Mouse (Mus musculus) heart, adult 2 months (tissue): ENCODE data around the gene Rnf180. TPM values are rescaled to one million over a fixed set of nuclear protein-coding genes. Genes with fewer than 3 reads are reported as not detected.

ENCODE experiments used
- DNase-seq, 2 experiments: peaks; one replicate each; pipeline ENCODE4 v3.0.0; 2021
- H3K27ac ChIP-seq: fragments of 200-600 bp; 2 replicates; pipeline ENCODE4 v1.8.1; 2022
- H3K27me3 ChIP-seq: fragments of 200-500 bp; 2 replicates; pipeline ENCODE4 v1.6.1; 2012; ENCODE audit warnings: mild to moderate bottlenecking, low read length, inconsistent platforms, mixed read lengths; ENCODE audit not compliant: control insufficient read depth, insufficient read depth
- H3K36me3 ChIP-seq: fragments of 200-500 bp; 2 replicates; pipeline ENCODE4 v1.6.1; 2012; ENCODE audit warnings: low read length, inconsistent platforms; ENCODE audit not compliant: control insufficient read depth, insufficient read depth
- H3K4me1 ChIP-seq: fragments of 200-500 bp; 2 replicates; pipeline ENCODE4 v1.6.1; 2011; ENCODE audit warnings: low read length; ENCODE audit not compliant: control insufficient read depth, insufficient read depth
- H3K4me3 ChIP-seq: fragments of 200-600 bp; 2 replicates; pipeline ENCODE4 v1.8.1; 2022
- H3K79me2 ChIP-seq: fragments of 200-500 bp; replicated peaks from 2 replicates; pipeline ENCODE4 v1.6.1; 2012; ENCODE audit warnings: mild to moderate bottlenecking, inconsistent platforms, low read length, moderate library complexity, mixed read lengths; ENCODE audit not compliant: control insufficient read depth, insufficient read depth
- H3K9ac ChIP-seq: fragments of 200-500 bp; 2 replicates; pipeline ENCODE4 v1.6.1; 2012; ENCODE audit warnings: low read depth, mild to moderate bottlenecking, control low read depth, inconsistent platforms, low read length, mixed read lengths
- CTCF ChIP-seq: fragments of 200-600 bp; IDR thresholded peaks from 2 replicates; pipeline ENCODE4 v1.8.1; 2022; ENCODE audit warnings: antibody characterized with exemption, mild to moderate bottlenecking, moderate library complexity
- EP300 ChIP-seq: fragments of 200-500 bp; IDR thresholded peaks from 2 replicates; pipeline ENCODE4 v1.6.1; 2011; ENCODE audit warnings: low read depth, low read length, control low read depth; ENCODE audit not compliant: insufficient read depth
- POLR2A ChIP-seq: fragments of 200-500 bp; IDR thresholded peaks from 2 replicates; pipeline ENCODE4 v1.6.1; 2011; ENCODE audit warnings: mild to moderate bottlenecking, low read depth, low read length, control low read depth; ENCODE audit not compliant: insufficient read depth
- WGBS: fragments of 180-500 bp; shearing (Covaris S2); methylation state at CpG from one replicate; pipeline ENCODE4 v1.1.7; 2018; 5-methylcytosine and 5-hydroxymethylcytosine counted together
- intact Hi-C: fragments of 180-260 bp; cut with DNase I; formaldehyde crosslinking; loops from one replicate; pipeline ENCODE4 v1.15.1; 2025
- polyA plus RNA-seq: library from polyadenylated mRNA; depleted of rRNA; stranded (reverse); fragments of >200 nt; gene quantifications from 2 replicates; pipeline ENCODE4 v1.2.3, GENCODE M21; 2012; rRNA removed
- total RNA-seq, 2 experiments: library from RNA; stranded (reverse); gene quantifications; 2 replicates each; pipeline ENCODE4 v1.2.3; 2021

Gene Rnf180
- total and polyA plus RNA-seq, 3 experiments = 0.29 to 0.89 (median 0.68) TPM

- no peak overlapping the region for H3K9ac ChIP-seq
- WGBS = 49% methylated on average over 2 of the region's 2 CpGs
- DNase-seq = no peak
- no peaks in the 10 kb centered on the region for H3K36me3 ChIP-seq
- no peak overlapping the region for H3K4me3 ChIP-seq
- H3K79me2 ChIP-seq = no peaks in the 10 kb centered on the region
- H3K4me1 ChIP-seq = no peaks in the 10 kb centered on the region
- no peak for TF ChIP-seq POLR2A
- TF ChIP-seq EP300 = no peak
- TF ChIP-seq CTCF = no peak
- no peaks in the 10 kb centered on the region for H3K27me3 ChIP-seq
- H3K27ac ChIP-seq = no peak overlapping the region
- intact Hi-C loops = no loop called here
Measured at GRCm38 (mm10) chr13:105104385-105104784, 190.2 kb downstream of the Rnf180 start.

DNA sequence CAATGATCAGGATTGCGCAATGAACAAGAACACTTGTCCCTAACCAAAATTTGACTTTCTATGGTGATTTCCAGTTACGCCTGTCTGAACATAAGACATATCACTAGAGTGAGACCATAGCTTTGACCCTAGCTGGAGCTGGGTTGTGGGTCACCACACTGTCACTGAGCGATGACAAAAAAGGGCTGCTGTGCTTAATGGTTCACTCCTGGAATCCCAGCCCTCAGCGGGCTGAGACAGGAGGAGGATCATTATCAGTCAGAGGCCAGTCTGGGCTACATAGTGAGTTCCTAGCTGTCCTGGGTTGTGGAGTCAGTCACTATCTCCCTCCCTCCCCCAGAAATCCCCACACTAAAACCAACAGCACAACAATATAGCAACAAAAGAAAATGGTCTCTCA lies 193.9 kb downstream of the Rnf180 start:
- H3K79me2 ChIP-seq = no peaks in the 10 kb centered on the region
- intact Hi-C loops = no loop called here
- no peaks in the 10 kb centered on the region for H3K36me3 ChIP-seq
- H3K4me3 ChIP-seq = no peak overlapping the region
- no peak overlapping the region for H3K9ac ChIP-seq
- no peaks in the 10 kb centered on the region for H3K27me3 ChIP-seq
- 88% methylated on average over 4 of the region's 4 CpGs for WGBS
- TF ChIP-seq POLR2A = no peak
- TF ChIP-seq EP300 = no peak
- no peak for TF ChIP-seq CTCF
- no peak for DNase-seq
- no peaks in the 10 kb centered on the region for H3K4me1 ChIP-seq
- no peak overlapping the region for H3K27ac ChIP-seq

DNA sequence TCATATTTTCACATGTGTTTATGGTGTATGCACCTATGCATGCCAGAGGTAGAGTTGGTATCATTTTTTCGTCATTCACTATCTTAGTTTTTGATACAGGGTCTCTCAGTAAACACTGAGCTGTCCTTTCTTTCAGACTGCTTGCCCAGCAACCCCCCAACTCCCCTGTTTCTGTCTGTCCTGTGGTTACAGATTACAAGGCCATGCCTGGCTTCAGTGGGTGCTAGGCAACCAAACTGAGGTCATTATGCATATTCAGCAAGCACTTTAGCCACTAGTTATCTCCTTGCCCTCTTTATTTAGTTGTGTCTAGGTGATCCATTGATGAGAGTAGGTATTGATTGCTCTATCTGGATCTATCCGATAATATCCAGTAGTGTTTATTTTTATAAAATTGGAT lies 198.3 kb downstream of the Rnf180 start:
- 88% methylated on average over 2 of the region's 2 CpGs for WGBS
- Histone ChIP-seq H3K27ac (no peak overlapping the region), H3K79me2 (no peaks in the 10 kb centered on the region), H3K27me3 (no peaks in the 10 kb centered on the region), H3K9ac (no peak overlapping the region), H3K4me1 (no peaks in the 10 kb centered on the region), H3K36me3 (no peaks in the 10 kb centered on the region), H3K4me3 (no peak overlapping the region)
- no peak for DNase-seq
- intact Hi-C loops = no loop called here
- no peak for TF ChIP-seq POLR2A
- TF ChIP-seq EP300 = no peak
- TF ChIP-seq CTCF = no peak

- intact Hi-C loops = no loop called here
- no peak for DNase-seq
- Histone ChIP-seq H3K4me1 (no peaks in the 10 kb centered on the region), H3K27me3 (no peaks in the 10 kb centered on the region), H3K79me2 (no peaks in the 10 kb centered on the region), H3K27ac (no peak overlapping the region), H3K9ac (no peak overlapping the region), H3K36me3 (no peaks in the 10 kb centered on the region), H3K4me3 (no peak overlapping the region)
- TF ChIP-seq POLR2A (no peak), EP300 (no peak), CTCF (no peak)
- WGBS = 87% methylated on average over 3 of the region's 3 CpGs
Measured at GRCm38 (mm10) chr13:105089276-105089675, 205.3 kb downstream of the Rnf180 start.

- Histone ChIP-seq H3K9ac (no peak within 1 kb of the TSS), H3K79me2 (no peaks in the 10 kb centered on the region), H3K27ac (no peak within 1 kb of the TSS), H3K27me3 (no peaks in the 10 kb centered on the region), H3K4me1 (no peaks in the 10 kb centered on the region), H3K4me3 (no peak within 1 kb of the TSS), H3K36me3 (no peaks in the 10 kb centered on the region)
- TF ChIP-seq CTCF = no peak
- no peak for DNase-seq
- 82% methylated on average over 10 of the region's 10 CpGs for WGBS
- intact Hi-C loops = no loop called here
Measured at GRCm38 (mm10) chr13:105081862-105082261, 212.8 kb downstream of the Rnf180 start, which contains the start of gene 4933425L06Rik. 4933425L06Rik (plus strand) TSS chr13:105082122.

Other genes starting within 250 kb of the Rnf180 start
- gene Rgs7bp, start 239.9 kb downstream of the Rnf180 start, total RNA-seq = 1 to 10 TPM; 4.3 to 4.9 TPM
- gene Rgs7bp, start 239.9 kb downstream of the Rnf180 start, polyA plus RNA-seq = 1.1 and 1.4 TPM in 2 replicates
- not detected for gene 4933425L06Rik, start 212.7 kb downstream of the Rnf180 start, total RNA-seq
- gene 4933425L06Rik, start 212.7 kb downstream of the Rnf180 start, polyA plus RNA-seq = not detected in 2 replicates
- gene Htr1a, start 148.8 kb upstream of the Rnf180 start, total RNA-seq = not detected
- not detected in 2 replicates for gene Htr1a, start 148.8 kb upstream of the Rnf180 start, polyA plus RNA-seq